Mouse (Mus musculus) liver, embryonic 13.5 days (tissue): ENCODE measurements around the gene Slc51a. TPM values are rescaled to one million over a fixed set of nuclear protein-coding genes. Genes with fewer than 3 reads are reported as not detected.
"Not testable (repeated sequence)": the region's sequence is repeated elsewhere in the genome, so short reads cannot be mapped to it uniquely, and the experiment has no call there.

Source experiments
- ATAC-seq: fragments of 200-750 bp; cut with Nextera tagmentation; 2 replicates; pipeline ENCODE4 v1.8.0; 2017; ENCODE audit warnings: low read depth, mild to moderate bottlenecking, moderate number of reproducible peaks, moderate library complexity
- DNase-seq: peaks from one replicate; pipeline ENCODE4 v3.0.0; 2022
- H3K27ac ChIP-seq: fragments of 300-500 bp; sonication (generic); 2 replicates; pipeline ENCODE4 v1.5.1; 2015; ENCODE audit warnings: moderate library complexity, mild to moderate bottlenecking, inconsistent platforms
- H3K27me3 ChIP-seq: fragments of 300-500 bp; sonication (generic); 2 replicates; pipeline ENCODE4 v1.6.1; 2015; ENCODE audit warnings: mild to moderate bottlenecking, inconsistent platforms
- H3K36me3 ChIP-seq: fragments of 300-500 bp; sonication (generic); 2 replicates; pipeline ENCODE4 v1.6.1; 2015; ENCODE audit warnings: mild to moderate bottlenecking, inconsistent platforms
- H3K4me1 ChIP-seq: fragments of 300-500 bp; sonication (generic); replicated peaks from 2 replicates; pipeline ENCODE4 v1.6.1; 2015; ENCODE audit warnings: inconsistent platforms
- H3K4me2 ChIP-seq: fragments of 300-500 bp; sonication (generic); 2 replicates; pipeline ENCODE4 v1.6.1; 2015; ENCODE audit warnings: inconsistent platforms, mild to moderate bottlenecking, moderate library complexity
- H3K4me3 ChIP-seq: fragments of 300-500 bp; sonication (generic); replicated peaks from 2 replicates; pipeline ENCODE4 v1.5.1; 2015; ENCODE audit warnings: mild to moderate bottlenecking, inconsistent platforms
- H3K9ac ChIP-seq: fragments of 300-500 bp; sonication (generic); 2 replicates; pipeline ENCODE4 v1.6.1; 2015; ENCODE audit warnings: mild to moderate bottlenecking, inconsistent platforms
- H3K9me3 ChIP-seq: fragments of 300-500 bp; sonication (generic); replicated peaks from 2 replicates; pipeline ENCODE4 v1.6.1; 2016; ENCODE audit warnings: inconsistent platforms
- WGBS: fragments of 180-500 bp; shearing (Covaris S2); methylation state at CpG from one replicate; pipeline ENCODE4 v1.1.7; 2015; ENCODE audit not compliant: insufficient replicate concordance; 5-methylcytosine and 5-hydroxymethylcytosine counted together
- polyA plus RNA-seq: library from polyadenylated mRNA; unstranded; fragments of >200 nt; fragmentation: Nextera tagmentation; extraction: Ambion mirVana; gene quantifications from 2 replicates; pipeline ENCODE4 v1.2.1, GENCODE M21; 2015

Gene Slc51a
- polyA plus RNA-seq, 1 experiment from 2014 or later, result 0.65 TPM

DNA sequence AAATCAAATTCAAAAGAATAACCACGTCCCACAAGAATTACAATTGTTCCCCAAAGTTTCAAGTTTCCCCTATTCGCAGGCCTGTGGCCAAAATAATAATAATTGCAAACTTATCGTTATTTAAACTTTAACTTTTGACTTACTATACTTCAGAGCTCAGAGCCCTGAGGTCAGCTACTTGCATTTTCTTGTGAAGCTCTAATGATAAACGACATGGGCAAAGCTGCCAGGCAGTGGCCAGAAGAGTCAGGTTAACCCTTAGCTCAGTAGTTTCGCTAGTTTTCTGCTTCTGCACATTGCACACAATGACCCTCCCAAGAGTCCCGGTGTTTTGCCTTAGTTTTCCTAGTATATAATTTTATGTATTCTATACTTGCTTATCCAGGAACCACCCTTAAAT is 6.7 kb upstream of the Slc51a start:
- H3K9me3 ChIP-seq, H3K4me2 ChIP-seq, H3K36me3 ChIP-seq, DNase-seq, ATAC-seq, H3K9ac ChIP-seq, H3K27me3 ChIP-seq, H3K4me3 ChIP-seq, H3K4me1 ChIP-seq, H3K27ac ChIP-seq: not testable (repeated sequence)
- WGBS, result 66% methylated on average over 6 of the region's 6 CpGs

GRCm38 (mm10) chr16:32488939-32489338 is 1.3 kb upstream of the Slc51a start:
- ATAC-seq, result no peak
- Histone ChIP-seq H3K9ac (no peak overlapping the region), H3K4me1 (peaks cover 36% of the 10 kb centered on the region), H3K27me3 (peaks cover 6% of the 10 kb centered on the region), H3K4me2 (no peak overlapping the region), H3K9me3 (no peaks in the 10 kb centered on the region), H3K27ac (no peak overlapping the region), H3K4me3 (no peak overlapping the region), H3K36me3 (no peaks in the 10 kb centered on the region)
- 78% methylated on average over 3 of the region's 3 CpGs for WGBS
- DNase-seq, result no peak

DNA sequence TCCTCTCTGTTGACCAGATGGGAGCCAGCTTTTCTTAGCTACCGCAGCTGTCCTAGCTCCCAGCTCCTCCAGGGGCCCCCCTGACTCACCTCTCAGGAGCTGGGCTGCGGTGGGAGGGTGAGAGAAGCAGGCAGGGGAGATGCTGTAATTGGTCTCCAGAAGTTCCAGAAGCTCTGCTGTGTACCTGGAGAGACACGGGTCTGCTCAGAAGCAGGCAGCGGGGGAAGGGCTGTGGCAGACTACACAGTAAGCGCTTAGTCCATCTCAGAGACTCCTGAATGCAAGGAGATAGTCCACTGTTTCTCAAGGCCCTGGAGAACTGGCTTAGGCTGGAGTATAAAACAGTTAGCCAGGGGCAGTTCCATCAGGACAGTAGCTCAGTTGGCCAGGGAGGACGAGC is 1.6 kb downstream of the Slc51a start:
- Histone ChIP-seq H3K27me3 (peaks cover 6% of the 10 kb centered on the region), H3K36me3 (no peaks in the 10 kb centered on the region), H3K4me1 (peaks cover 36% of the 10 kb centered on the region), H3K4me2 (no peak overlapping the region), H3K9ac (no peak overlapping the region), H3K27ac (no peak overlapping the region), H3K9me3 (no peaks in the 10 kb centered on the region), H3K4me3 (no peak overlapping the region)
- WGBS, result 74% methylated on average over 6 of the region's 6 CpGs
- ATAC-seq (no peak), DNase-seq (no peak)

- ATAC-seq (no peak), DNase-seq (no peak)
- Histone ChIP-seq H3K27me3 (peaks cover 6% of the 10 kb centered on the region), H3K4me1 (peaks cover 36% of the 10 kb centered on the region), H3K9me3 (no peaks in the 10 kb centered on the region), H3K4me3 (no peak overlapping the region), H3K4me2 (no peak overlapping the region), H3K9ac (no peak overlapping the region), H3K27ac (no peak overlapping the region), H3K36me3 (no peaks in the 10 kb centered on the region)
- 30% methylated on average over 2 of the region's 2 CpGs for WGBS
Observed at GRCm38 (mm10) chr16:32485209-32485608, 2.5 kb downstream of the Slc51a start.

DNA sequence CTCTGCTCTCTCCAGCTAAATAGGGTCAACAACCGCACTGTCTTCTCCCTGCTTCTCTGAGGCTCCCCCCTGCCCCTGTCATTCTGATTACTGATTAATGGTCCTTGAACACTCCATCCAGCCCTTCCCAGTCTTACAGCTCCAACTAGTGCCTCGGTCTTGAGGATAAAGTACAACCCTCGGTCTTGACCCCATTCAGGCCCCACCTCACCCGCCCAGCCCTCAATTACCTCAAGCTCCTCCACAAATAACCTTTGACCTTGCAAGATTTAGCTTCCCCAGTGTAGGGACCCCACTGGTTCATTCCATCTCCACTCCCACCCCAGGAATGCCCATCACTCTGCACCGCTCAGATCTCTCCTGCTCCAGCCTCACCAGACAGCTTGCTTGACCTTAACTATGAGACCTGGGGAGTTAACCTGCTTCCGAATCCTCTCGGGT is 3.2 kb downstream of the Slc51a start:
- DNase-seq, result no peak
- H3K4me2 ChIP-seq, result no peak overlapping the region
- no peaks in the 10 kb centered on the region for H3K36me3 ChIP-seq
- H3K27me3 ChIP-seq, result peaks cover 6% of the 10 kb centered on the region
- peaks cover 36% of the 10 kb centered on the region for H3K4me1 ChIP-seq
- no peak overlapping the region for H3K9ac ChIP-seq
- 63% methylated on average over 7 of the region's 7 CpGs for WGBS
- no peak overlapping the region for H3K27ac ChIP-seq
- no peak overlapping the region for H3K4me3 ChIP-seq
- ATAC-seq, result no peak
- no peaks in the 10 kb centered on the region for H3K9me3 ChIP-seq

GRCm38 (mm10) chr16:32479415-32479814 is 8.3 kb downstream of the Slc51a start:
- 67% methylated on average over 2 of the region's 2 CpGs for WGBS
- H3K4me2 ChIP-seq, result no peak overlapping the region
- no peak overlapping the region for H3K4me3 ChIP-seq
- peaks cover 3% of the 10 kb centered on the region; the same call in 1 of the 2 replicates for H3K4me1 ChIP-seq
- H3K36me3 ChIP-seq, result no peaks in the 10 kb centered on the region
- DNase-seq, result no peak
- no peak overlapping the region for H3K27ac ChIP-seq
- H3K27me3 ChIP-seq, result no peaks in the 10 kb centered on the region
- no peak for ATAC-seq
- no peak overlapping the region for H3K9ac ChIP-seq
- no peaks in the 10 kb centered on the region for H3K9me3 ChIP-seq

DNA sequence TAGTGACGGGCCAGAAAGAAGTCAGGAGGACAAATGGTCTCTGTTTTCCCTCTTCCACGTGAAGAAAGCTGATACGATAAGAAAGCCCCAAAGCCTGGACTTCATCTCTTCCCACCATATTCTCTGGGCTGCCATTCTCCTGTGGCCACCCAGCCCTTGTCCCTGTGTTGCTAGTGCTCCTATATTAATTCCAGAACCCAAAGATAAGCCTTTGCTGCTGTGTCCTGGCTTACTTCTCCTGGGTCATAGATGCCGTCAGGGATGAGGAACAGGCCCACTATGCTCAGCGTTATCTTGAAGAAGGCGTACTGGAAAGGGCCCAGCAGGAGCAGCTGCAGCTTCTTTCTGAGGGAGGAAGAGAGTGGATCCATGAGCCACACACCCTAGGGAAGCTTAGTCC is 10.4 kb downstream of the Slc51a start:
- no peak overlapping the region for H3K4me3 ChIP-seq
- peaks cover 11% of the 10 kb centered on the region for H3K36me3 ChIP-seq
- H3K4me1 ChIP-seq, result 0 out of 2 replicates have a peak, but pooled peaks cover under 1% of the 10 kb centered on the region
- H3K9ac ChIP-seq, result no peak overlapping the region
- H3K4me2 ChIP-seq, result no peak overlapping the region
- ATAC-seq (no peak), DNase-seq (no peak)
- WGBS, result 63% methylated on average over 6 of the region's 6 CpGs
- no peak overlapping the region for H3K27ac ChIP-seq
- H3K27me3 ChIP-seq, result no peaks in the 10 kb centered on the region
- H3K9me3 ChIP-seq, result no peaks in the 10 kb centered on the region

DNA sequence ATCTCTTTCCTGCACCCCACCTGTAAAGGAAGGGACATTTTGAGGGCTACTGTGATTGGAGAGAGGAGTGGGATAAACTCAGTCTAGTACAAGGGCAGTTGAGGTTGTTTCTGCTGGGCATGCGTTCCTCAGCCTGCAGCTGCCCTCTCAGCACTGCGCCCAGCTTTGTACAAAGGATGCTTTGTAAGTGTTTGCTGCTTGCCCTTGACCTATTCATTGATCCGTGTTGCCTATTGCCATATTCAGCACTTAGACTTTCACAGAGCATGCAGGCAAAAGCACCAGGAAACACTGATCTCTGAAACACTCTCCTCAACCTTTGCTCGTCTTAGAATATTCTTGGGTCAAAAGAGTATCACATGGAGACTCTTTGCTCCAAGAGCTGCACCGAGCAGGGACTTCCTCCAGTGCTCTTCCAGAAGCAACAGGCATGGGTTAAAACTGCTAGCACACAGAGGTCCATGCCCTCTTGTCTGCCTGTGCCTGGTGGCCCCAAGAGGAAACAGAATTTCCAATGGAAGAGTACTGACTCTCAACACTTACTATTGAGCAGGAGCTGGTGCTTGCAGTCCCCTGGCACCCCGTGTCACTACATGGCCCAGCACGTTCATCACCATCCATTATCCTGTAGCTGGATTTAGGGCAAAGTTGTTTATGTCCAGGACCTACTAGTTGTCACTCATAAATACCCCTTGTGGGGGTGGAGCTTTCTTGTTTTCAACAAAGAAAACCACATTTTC is 15.2 kb downstream of the Slc51a start:
- no peaks in the 10 kb centered on the region for H3K27me3 ChIP-seq
- H3K27ac ChIP-seq, result no peak overlapping the region
- no peak overlapping the region for H3K4me3 ChIP-seq
- H3K4me1 ChIP-seq, result peaks cover 10% of the 10 kb centered on the region
- no peak for ATAC-seq
- no peak overlapping the region for H3K9ac ChIP-seq
- H3K36me3 ChIP-seq, result peaks cover 55% of the 10 kb centered on the region
- no peaks in the 10 kb centered on the region for H3K9me3 ChIP-seq
- H3K4me2 ChIP-seq, result no peak overlapping the region
- WGBS, result 83% methylated on average over 7 of the region's 7 CpGs
- no peak for DNase-seq

DNA sequence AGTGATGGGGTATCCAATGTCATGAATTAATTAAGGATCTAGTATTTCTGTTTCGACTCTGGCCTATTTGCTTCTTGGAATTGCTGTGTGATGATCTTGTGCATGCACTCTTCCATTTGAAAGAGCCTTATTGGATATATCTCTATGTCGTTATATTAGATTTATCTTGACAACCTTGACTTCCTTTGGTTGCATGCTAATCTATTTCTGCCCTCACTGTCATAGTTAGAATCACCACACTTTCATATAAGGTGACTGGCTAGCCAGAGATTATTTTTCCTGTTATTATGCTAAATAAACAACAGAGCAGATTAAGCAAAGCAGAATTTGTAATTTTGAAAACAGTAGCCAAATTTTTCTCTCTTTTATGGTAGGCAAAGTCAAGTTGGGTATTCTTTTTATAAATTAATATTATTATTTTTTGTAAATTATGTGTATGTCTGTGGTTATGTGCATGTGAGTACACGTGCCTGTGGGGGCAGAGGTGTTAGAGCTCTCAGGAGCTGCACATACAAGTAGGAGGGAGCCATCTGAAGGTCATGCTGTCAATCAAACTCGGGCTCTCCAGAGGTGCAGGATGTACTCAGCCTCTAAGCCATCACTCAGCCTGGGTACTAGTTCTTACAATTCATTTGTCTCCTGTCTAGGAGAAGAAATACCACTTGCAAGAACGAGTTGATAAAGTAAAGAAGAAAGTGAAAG is 18.1 kb downstream of the Slc51a start:
- 32% methylated on average over 5 of the region's 5 CpGs for WGBS

GRCm38 (mm10) chr16:32468488-32468887 is 19.2 kb downstream of the Slc51a start:
- H3K9ac ChIP-seq, result no peak overlapping the region
- no peak overlapping the region for H3K27ac ChIP-seq
- H3K4me1 ChIP-seq, result peaks cover 10% of the 10 kb centered on the region
- H3K4me3 ChIP-seq, result no peak overlapping the region
- peaks cover 91% of the 10 kb centered on the region for H3K36me3 ChIP-seq
- no peaks in the 10 kb centered on the region for H3K27me3 ChIP-seq
- DNase-seq (no peak), ATAC-seq (no peak)
- H3K4me2 ChIP-seq, result no peak overlapping the region
- no peaks in the 10 kb centered on the region for H3K9me3 ChIP-seq
- 13% methylated on average over 3 of the region's 3 CpGs for WGBS

More for the DNA sequence above, 18.1 kb downstream of the Slc51a start:
- H3K4me2 ChIP-seq, result no peak overlapping the region
- ATAC-seq (no peak), DNase-seq (no peak)
- peaks cover 81% of the 10 kb centered on the region for H3K36me3 ChIP-seq
- H3K9ac ChIP-seq, result no peak overlapping the region
- H3K4me3 ChIP-seq, result no peak overlapping the region
- no peaks in the 10 kb centered on the region for H3K27me3 ChIP-seq
- no peaks in the 10 kb centered on the region for H3K9me3 ChIP-seq
- peaks cover 10% of the 10 kb centered on the region for H3K4me1 ChIP-seq
- H3K27ac ChIP-seq, result no peak overlapping the region

GRCm38 (mm10) chr16:32464908-32465307 is 22.8 kb downstream of the Slc51a start:
- H3K36me3 ChIP-seq, result peaks cover 74% of the 10 kb centered on the region
- ATAC-seq, result no peak
- WGBS, result 0% methylated on average over 1 of the region's 1 CpGs

More at GRCm38 (mm10) chr16:32464908-32465307, 22.8 kb downstream of the Slc51a start:
- H3K4me2 ChIP-seq, result no peak overlapping the region
- no peak overlapping the region for H3K27ac ChIP-seq
- H3K4me3 ChIP-seq, result no peak overlapping the region
- no peaks in the 10 kb centered on the region for H3K9me3 ChIP-seq
- no peak for DNase-seq
- no peak overlapping the region for H3K9ac ChIP-seq
- peaks cover 15% of the 10 kb centered on the region for H3K4me1 ChIP-seq
- no peaks in the 10 kb centered on the region for H3K27me3 ChIP-seq
